Mouse (Mus musculus) midbrain, embryonic 15.5 days (tissue): Measurements from ENCODE around the gene Dpyd. TPM values are rescaled to one million over a fixed set of nuclear protein-coding genes. Genes with fewer than 3 reads are reported as not detected.
A peak's percentile ranks its signal among the peaks of the same experiment; 100 is the strongest.

Source experiments
- ATAC-seq: fragments of 200-750 bp; cut with Nextera tagmentation; replicated peaks from 2 replicates; pipeline ENCODE4 v1.8.0; 2017; ENCODE audit warnings: moderate TSS enrichment
- H3K27ac ChIP-seq: fragments of 300-500 bp; sonication (generic); 2 replicates; pipeline ENCODE4 v1.5.1; 2015; ENCODE audit warnings: mild to moderate bottlenecking, inconsistent platforms
- H3K27me3 ChIP-seq: fragments of 300-500 bp; sonication (generic); replicated peaks from 2 replicates; pipeline ENCODE4 v1.6.1; 2015; ENCODE audit warnings: inconsistent platforms
- H3K36me3 ChIP-seq: fragments of 300-500 bp; sonication (generic); replicated peaks from 2 replicates; pipeline ENCODE4 v1.6.1; 2015; ENCODE audit warnings: inconsistent platforms
- H3K4me1 ChIP-seq: fragments of 300-500 bp; sonication (generic); 2 replicates; pipeline ENCODE4 v1.6.1; 2015; ENCODE audit warnings: inconsistent platforms
- H3K4me2 ChIP-seq: fragments of 300-500 bp; sonication (generic); 2 replicates; pipeline ENCODE4 v1.6.1; 2015; ENCODE audit warnings: inconsistent platforms, mild to moderate bottlenecking, moderate library complexity
- H3K4me3 ChIP-seq: fragments of 300-500 bp; sonication (generic); 2 replicates; pipeline ENCODE4 v1.5.1; 2015; ENCODE audit warnings: mild to moderate bottlenecking, inconsistent platforms
- H3K9ac ChIP-seq: fragments of 300-500 bp; sonication (generic); 2 replicates; pipeline ENCODE4 v1.6.1; 2015; ENCODE audit warnings: mild to moderate bottlenecking, inconsistent platforms
- H3K9me3 ChIP-seq: fragments of 300-500 bp; sonication (generic); 2 replicates; pipeline ENCODE4 v1.6.1; 2016; ENCODE audit warnings: inconsistent platforms
- WGBS: fragments of 180-500 bp; shearing (Covaris S2); methylation state at CpG from one replicate; pipeline ENCODE4 v1.1.7; 2015; ENCODE audit warnings: mixed read lengths; 5-methylcytosine and 5-hydroxymethylcytosine counted together
- polyA plus RNA-seq: library from polyadenylated mRNA; unstranded; fragments of >200 nt; fragmentation: Nextera tagmentation; extraction: Ambion mirVana; gene quantifications from 2 replicates; pipeline ENCODE4 v1.2.1, GENCODE M21; 2015

Gene Dpyd
- polyA plus RNA-seq, 1 experiment from 2014 or later: 5.1 TPM

- Histone ChIP-seq H3K4me3 (no peak overlapping the region), H3K9me3 (no peaks in the 10 kb centered on the region), H3K27ac (no peak overlapping the region), H3K4me2 (no peak overlapping the region), H3K27me3 (no peaks in the 10 kb centered on the region), H3K4me1 (no peaks in the 10 kb centered on the region), H3K9ac (no peak overlapping the region), H3K36me3 (no peaks in the 10 kb centered on the region)
- no peak for ATAC-seq
- 68% methylated on average over 9 of the region's 9 CpGs for WGBS
Measured at GRCm38 (mm10) chr3:119419087-119419709, 857.3 kb downstream of the Dpyd start.

GRCm38 (mm10) chr3:119419745-119420144 lies 857.8 kb downstream of the Dpyd start:
- no peaks in the 10 kb centered on the region for H3K4me1 ChIP-seq
- no peaks in the 10 kb centered on the region for H3K36me3 ChIP-seq
- WGBS: 77% methylated on average over 2 of the region's 2 CpGs
- no peak overlapping the region for H3K9ac ChIP-seq
- no peak overlapping the region for H3K4me3 ChIP-seq
- H3K9me3 ChIP-seq: no peaks in the 10 kb centered on the region
- no peaks in the 10 kb centered on the region for H3K27me3 ChIP-seq
- no peak for ATAC-seq
- H3K4me2 ChIP-seq: no peak overlapping the region
- H3K27ac ChIP-seq: no peak overlapping the region

- ATAC-seq: peak; percentile 87
- H3K4me2 ChIP-seq: no peak overlapping the region
Measured at GRCm38 (mm10) chr3:119431339-119431738, 869.4 kb downstream of the Dpyd start.

DNA sequence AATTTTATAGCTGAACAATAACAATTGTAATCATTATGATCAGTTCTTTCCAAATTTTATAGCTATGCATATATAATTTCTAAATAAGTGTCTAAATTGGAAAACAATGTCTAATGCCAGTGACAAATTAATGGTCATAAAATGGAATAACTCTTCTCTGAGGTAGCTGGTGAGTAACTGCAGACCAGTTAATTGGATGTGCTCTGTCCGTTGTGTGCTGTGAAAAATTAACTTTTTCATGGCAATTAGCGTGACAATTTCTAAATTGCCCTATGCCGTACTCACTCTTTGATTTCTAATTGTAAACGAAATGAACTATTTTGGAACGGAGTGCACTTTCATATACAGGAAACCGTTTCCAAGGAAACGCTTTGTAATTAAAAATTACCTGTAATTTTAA lies 869.8 kb downstream of the Dpyd start:
- Histone ChIP-seq H3K4me2 (no peak overlapping the region), H3K36me3 (no peaks in the 10 kb centered on the region), H3K9ac (no peak overlapping the region), H3K4me3 (no peak overlapping the region), H3K27ac (no peak overlapping the region), H3K4me1 (no peaks in the 10 kb centered on the region), H3K9me3 (no peaks in the 10 kb centered on the region), H3K27me3 (no peaks in the 10 kb centered on the region)
- ATAC-seq: no peak
- whole genome bisulfite sequencing: 83% methylated on average over 7 of the region's 7 CpGs

More at GRCm38 (mm10) chr3:119431339-119431738, 869.4 kb downstream of the Dpyd start:
- H3K9me3 ChIP-seq: no peaks in the 10 kb centered on the region
- H3K27me3 ChIP-seq: no peaks in the 10 kb centered on the region
- H3K9ac ChIP-seq: no peak overlapping the region
- no peaks in the 10 kb centered on the region for H3K4me1 ChIP-seq
- no peaks in the 10 kb centered on the region for H3K36me3 ChIP-seq
- no peak overlapping the region for H3K27ac ChIP-seq
- WGBS: 53% methylated on average over 8 of the region's 8 CpGs
- H3K4me3 ChIP-seq: no peak overlapping the region

DNA sequence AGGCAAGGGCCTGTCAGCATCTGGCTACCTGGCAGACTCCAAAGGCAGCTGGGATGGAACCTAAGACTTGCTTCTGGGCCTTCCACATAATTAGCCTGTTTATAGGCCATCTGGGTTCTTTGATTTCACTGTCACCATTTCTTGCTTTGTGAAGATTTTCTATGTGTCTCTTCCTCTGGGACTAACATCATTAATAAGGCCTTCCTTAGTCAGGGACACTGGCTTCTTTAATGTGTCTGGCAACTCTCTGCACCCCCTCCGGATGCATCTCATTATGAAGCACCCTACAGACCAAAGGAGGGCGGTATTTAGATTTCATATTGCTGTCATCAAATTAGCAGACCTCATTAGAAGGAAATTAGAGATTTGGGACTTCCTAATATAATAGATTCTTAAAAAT lies 885.6 kb downstream of the Dpyd start:
- H3K27ac ChIP-seq: no peak overlapping the region
- no peak overlapping the region for H3K4me3 ChIP-seq
- no peak overlapping the region for H3K9ac ChIP-seq
- 0 out of 2 replicates have a peak, but pooled peaks have one; percentile 39 for ATAC-seq
- no peaks in the 10 kb centered on the region for H3K4me1 ChIP-seq
- H3K36me3 ChIP-seq: no peaks in the 10 kb centered on the region
- H3K4me2 ChIP-seq: no peak overlapping the region
- H3K9me3 ChIP-seq: no peaks in the 10 kb centered on the region
- H3K27me3 ChIP-seq: no peaks in the 10 kb centered on the region
- WGBS: 56% methylated on average over 2 of the region's 2 CpGs

- H3K36me3 ChIP-seq: no peaks in the 10 kb centered on the region
- H3K4me2 ChIP-seq: no peak overlapping the region
- no peaks in the 10 kb centered on the region; the same call in 1 of the 2 replicates for H3K4me1 ChIP-seq
- H3K9me3 ChIP-seq: no peaks in the 10 kb centered on the region
- ATAC-seq: no peak
- H3K4me3 ChIP-seq: no peak overlapping the region
- no peak overlapping the region for H3K9ac ChIP-seq
- H3K27me3 ChIP-seq: no peaks in the 10 kb centered on the region
- no peak overlapping the region for H3K27ac ChIP-seq
- 27% methylated on average over 2 of the region's 2 CpGs for WGBS
Measured at GRCm38 (mm10) chr3:119464073-119464472, 902.1 kb downstream of the Dpyd start.

DNA sequence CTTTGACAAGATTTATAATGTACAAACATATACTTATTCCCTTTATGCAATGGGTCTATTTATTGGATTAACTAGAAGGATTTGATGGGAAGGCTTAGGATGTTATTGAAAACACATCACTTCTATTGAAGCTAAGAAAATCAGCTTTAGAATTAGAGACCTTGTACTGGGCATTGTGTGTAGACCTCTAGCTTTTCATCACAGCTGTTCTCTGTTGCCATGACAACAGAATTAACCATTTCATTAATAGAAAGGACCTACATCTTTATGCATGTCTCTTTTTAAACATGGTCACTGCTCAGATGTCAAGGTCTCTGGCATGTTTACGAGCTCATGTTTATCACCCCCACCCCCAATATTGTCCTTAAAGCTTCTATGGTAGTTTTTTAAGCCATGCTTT lies 902.5 kb downstream of the Dpyd start:
- no peak overlapping the region for H3K9ac ChIP-seq
- no peak for ATAC-seq
- no peak overlapping the region for H3K27ac ChIP-seq
- no peak overlapping the region for H3K4me3 ChIP-seq
- 10% methylated on average over 1 of the region's 1 CpGs for WGBS
- no peak overlapping the region for H3K4me2 ChIP-seq
- H3K36me3 ChIP-seq: no peaks in the 10 kb centered on the region
- H3K9me3 ChIP-seq: no peaks in the 10 kb centered on the region
- no peaks in the 10 kb centered on the region for H3K27me3 ChIP-seq
- H3K4me1 ChIP-seq: no peaks in the 10 kb centered on the region; the same call in 1 of the 2 replicates

GRCm38 (mm10) chr3:119467723-119468122 lies 905.8 kb downstream of the Dpyd start:
- H3K4me2 ChIP-seq: no peak overlapping the region
- H3K27ac ChIP-seq: no peak overlapping the region
- no peaks in the 10 kb centered on the region for H3K36me3 ChIP-seq
- no peak overlapping the region for H3K9ac ChIP-seq
- no peaks in the 10 kb centered on the region for H3K9me3 ChIP-seq
- no peaks in the 10 kb centered on the region for H3K27me3 ChIP-seq
- H3K4me1 ChIP-seq: no peaks in the 10 kb centered on the region; the same call in 1 of the 2 replicates
- no peak overlapping the region for H3K4me3 ChIP-seq
- 78% methylated on average over 2 of the region's 2 CpGs for WGBS
- ATAC-seq: no peak
